Mouse (Mus musculus) midbrain, embryonic 10.5 days (tissue): ENCODE results near the gene Fpgs. TPM values are rescaled to one million over a fixed set of nuclear protein-coding genes. Genes with fewer than 3 reads are reported as not detected.

ENCODE experiments used
- DNase-seq: peaks from one replicate; pipeline ENCODE4 v3.0.0-alpha.2; 2017; ENCODE audit warnings: low spot score
- H3K27ac ChIP-seq: fragments of 300-500 bp; sonication (generic); replicated peaks from 2 replicates; pipeline ENCODE4 v1.5.1; 2016; ENCODE audit warnings: mild to moderate bottlenecking
- H3K27me3 ChIP-seq: fragments of 300-500 bp; sonication (generic); 2 replicates; pipeline ENCODE4 v1.6.1; 2016; ENCODE audit warnings: low read depth, mild to moderate bottlenecking; ENCODE audit not compliant: poor library complexity, severe bottlenecking
- H3K36me3 ChIP-seq: fragments of 300-500 bp; sonication (generic); 2 replicates; pipeline ENCODE4 v1.6.1; 2016; ENCODE audit warnings: mild to moderate bottlenecking, moderate library complexity
- H3K4me1 ChIP-seq: fragments of 300-500 bp; sonication (generic); 2 replicates; pipeline ENCODE4 v1.6.1; 2016
- H3K4me3 ChIP-seq: fragments of 300-500 bp; sonication (generic); 2 replicates; pipeline ENCODE4 v1.5.1; 2016; ENCODE audit warnings: mild to moderate bottlenecking, moderate library complexity
- H3K9me3 ChIP-seq: fragments of 300-500 bp; sonication (generic); replicated peaks from 2 replicates; pipeline ENCODE4 v1.6.1; 2016; ENCODE audit warnings: mild to moderate bottlenecking
- WGBS: fragments of 180-500 bp; shearing (Covaris S2); methylation state at CpG from one replicate; pipeline ENCODE4 v1.1.7; 2016; 5-methylcytosine and 5-hydroxymethylcytosine counted together
- polyA plus RNA-seq: library from polyadenylated mRNA; unstranded; fragments of >200 nt; fragmentation: Nextera tagmentation; extraction: Ambion mirVana; gene quantifications from 2 replicates; pipeline ENCODE4 v1.2.1, GENCODE M21; 2016

Gene Fpgs
- polyA plus RNA-seq, 1 experiment from 2014 or later: 27.9 TPM

DNA sequence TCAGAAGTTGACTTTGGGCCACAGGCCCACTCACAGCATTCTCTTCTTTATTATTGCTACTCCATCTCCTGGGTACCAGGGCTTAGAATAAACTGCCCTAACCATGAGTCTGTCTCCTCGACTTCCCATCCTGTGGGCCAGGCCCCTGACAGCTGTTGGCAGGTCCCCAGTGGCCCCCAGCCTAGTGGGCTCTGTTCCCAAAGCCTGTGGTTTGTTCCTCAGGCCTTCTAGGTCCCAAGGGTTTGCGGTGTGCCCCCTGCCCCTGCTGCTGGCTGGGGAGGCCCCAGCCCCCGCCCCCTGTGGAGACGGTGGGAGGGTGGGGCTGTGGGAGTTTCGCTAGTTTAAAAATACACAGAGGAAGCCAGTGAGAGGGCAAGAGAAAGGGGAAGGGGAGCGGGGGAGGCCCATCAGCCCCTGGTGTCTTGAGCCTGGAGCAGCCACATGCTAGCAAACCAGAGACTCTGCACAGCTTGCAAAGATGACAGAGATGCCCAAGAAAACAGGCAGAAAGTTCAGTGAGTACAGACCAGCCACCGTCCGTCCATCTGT is 16.8 kb upstream of the Fpgs start, which contains the start of gene Sh2d3c:
Gene Sh2d3c (plus strand): TSS at position 375 of the 549 bp plus-strand sequence.
- peaks cover 20% of the 10 kb centered on the region for H3K4me1 ChIP-seq
- 0 out of 2 replicates have a peak, but pooled peaks cover 2% of the 10 kb centered on the region for H3K9me3 ChIP-seq
- H3K27ac ChIP-seq: peak within 1 kb of the TSS; percentile 35
- WGBS: 75% methylated on average over 8 of the region's 8 CpGs
- no peaks in the 10 kb centered on the region for H3K27me3 ChIP-seq
- no peaks in the 10 kb centered on the region for H3K36me3 ChIP-seq
- DNase-seq: no peak
- H3K4me3 ChIP-seq: no peak within 1 kb of the TSS

DNA sequence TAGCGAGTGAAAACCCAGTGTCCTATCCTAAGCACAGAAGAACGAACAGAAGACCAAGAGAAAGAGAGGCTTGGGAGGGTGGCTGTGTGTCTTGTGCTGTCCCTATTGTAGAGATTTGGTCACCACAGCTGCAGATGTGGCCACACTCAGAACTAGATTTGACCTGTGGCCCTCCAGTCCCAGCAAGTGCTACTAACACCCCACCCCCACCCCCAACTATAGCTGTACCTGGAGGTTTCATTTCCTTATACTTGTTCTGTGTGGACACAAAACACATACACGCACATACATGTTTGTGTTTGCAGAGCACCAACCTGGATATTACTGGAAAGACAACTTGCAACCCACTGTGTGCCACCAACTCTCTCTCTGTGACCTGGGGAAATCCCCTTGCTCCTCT is 16.1 kb upstream of the Fpgs start:
- peaks cover 20% of the 10 kb centered on the region for H3K4me1 ChIP-seq
- no peaks in the 10 kb centered on the region for H3K27me3 ChIP-seq
- no peak for DNase-seq
- no peak overlapping the region for H3K27ac ChIP-seq
- no peaks in the 10 kb centered on the region for H3K36me3 ChIP-seq
- H3K4me3 ChIP-seq: no peak overlapping the region
- 90% methylated on average over 3 of the region's 3 CpGs for WGBS
- 0 out of 2 replicates have a peak, but pooled peaks cover 2% of the 10 kb centered on the region for H3K9me3 ChIP-seq

DNA sequence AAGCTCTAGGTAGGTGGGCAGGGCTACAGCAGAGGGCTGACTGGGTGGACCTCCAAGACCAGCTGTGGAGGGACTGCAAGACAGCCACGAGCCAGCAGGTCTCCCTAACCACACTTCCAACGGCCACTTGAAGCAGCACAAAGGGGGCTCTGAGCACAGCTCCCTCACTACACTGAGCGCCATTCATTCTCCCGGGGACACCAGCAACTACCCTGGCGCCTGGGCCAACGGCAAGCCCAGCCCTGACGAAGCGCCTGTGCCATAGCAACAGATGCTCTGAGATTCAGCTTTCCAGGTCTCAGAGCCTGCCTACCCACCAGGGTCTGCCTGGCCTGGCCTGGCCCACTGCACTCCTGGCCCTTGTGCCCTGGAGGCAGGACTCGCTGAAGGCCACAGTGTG is 14.8 kb upstream of the Fpgs start:
- Histone ChIP-seq H3K27me3 (no peaks in the 10 kb centered on the region), H3K27ac (peak overlapping the region; percentile 43; the same call in 1 of the 2 replicates), H3K4me3 (no peak overlapping the region), H3K4me1 (peaks cover 32% of the 10 kb centered on the region), H3K9me3 (0 out of 2 replicates have a peak, but pooled peaks cover 2% of the 10 kb centered on the region), H3K36me3 (no peaks in the 10 kb centered on the region)
- DNase-seq: no peak
- 51% methylated on average over 9 of the region's 9 CpGs for WGBS

DNA sequence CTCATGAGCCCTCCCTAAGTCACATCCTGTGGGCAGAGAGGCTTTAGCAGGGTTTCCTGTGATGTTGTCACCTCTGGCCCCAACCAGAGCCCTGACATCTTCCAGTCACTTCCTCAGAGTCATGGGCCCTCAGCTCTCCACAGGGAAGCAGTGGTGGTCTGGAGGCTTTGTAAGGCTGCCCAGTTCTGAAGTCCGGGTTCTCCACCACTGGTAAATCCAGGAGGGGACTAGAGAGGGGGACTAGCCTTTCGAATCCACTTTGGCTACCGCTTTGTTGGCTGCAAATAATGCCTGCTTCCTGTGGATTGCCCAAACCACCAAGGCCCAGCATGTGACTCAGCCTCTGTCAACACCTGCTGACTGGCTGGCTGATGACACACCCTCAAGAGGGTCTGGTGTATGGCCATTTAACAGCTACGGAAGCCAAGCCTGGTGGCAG is 11.1 kb upstream of the Fpgs start:
- Histone ChIP-seq H3K4me3 (no peak overlapping the region), H3K4me1 (peaks cover 38% of the 10 kb centered on the region), H3K27ac (peak overlapping the region; percentile 64; the same call in 1 of the 2 replicates), H3K27me3 (no peaks in the 10 kb centered on the region), H3K36me3 (peaks cover 15% of the 10 kb centered on the region), H3K9me3 (0 out of 2 replicates have a peak, but pooled peaks cover 2% of the 10 kb centered on the region)
- 70% methylated on average over 4 of the region's 4 CpGs for WGBS
- no peak for DNase-seq

DNA sequence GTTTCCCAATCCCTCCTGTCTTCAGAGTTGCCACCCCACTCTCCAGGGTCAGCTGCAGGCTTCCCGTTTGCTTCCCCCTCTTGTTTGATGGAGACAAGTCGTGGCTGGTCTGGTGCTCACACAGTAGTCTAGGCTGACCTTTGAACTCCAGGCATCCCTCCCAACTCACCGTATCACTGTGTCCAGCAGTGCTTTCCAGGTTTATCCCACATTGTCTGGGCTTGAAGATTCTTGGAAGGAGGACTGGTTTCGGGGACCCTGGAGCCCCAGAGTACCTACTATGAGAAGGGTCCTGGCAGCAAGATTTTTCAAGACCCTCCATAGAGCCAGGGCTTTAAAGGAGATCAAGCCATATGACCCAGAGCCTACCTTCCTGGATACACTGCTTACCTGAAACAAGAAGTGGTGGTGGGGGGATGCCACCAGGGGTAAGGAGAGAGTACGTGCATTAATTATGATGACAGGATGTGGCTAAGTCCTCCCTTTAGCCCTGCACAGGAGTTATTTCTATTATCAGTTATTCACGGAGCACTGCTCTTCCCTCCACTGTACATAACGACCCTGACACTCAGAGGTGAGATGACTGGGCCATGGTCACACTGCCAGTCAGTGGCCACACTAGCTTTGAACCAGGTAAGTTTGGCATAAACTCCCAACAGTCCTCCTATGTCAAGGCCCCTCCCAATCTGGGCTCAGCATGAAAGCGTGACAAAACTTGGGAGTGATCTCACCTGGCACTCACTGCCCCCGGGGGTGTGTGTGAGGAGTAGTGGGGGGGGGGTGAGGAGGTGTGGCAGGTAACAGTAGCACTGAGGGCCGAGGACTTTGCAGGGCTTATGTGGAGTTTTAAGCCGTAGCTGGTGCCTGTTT is 10.4 kb upstream of the Fpgs start:
- Histone ChIP-seq H3K4me3 (peak overlapping the region; percentile 67), H3K27ac (peak overlapping the region; percentile 97), H3K9me3 (0 out of 2 replicates have a peak, but pooled peaks cover 2% of the 10 kb centered on the region), H3K36me3 (peaks cover 22% of the 10 kb centered on the region), H3K4me1 (peaks cover 40% of the 10 kb centered on the region), H3K27me3 (no peaks in the 10 kb centered on the region)
- 62% methylated on average over 11 of the region's 11 CpGs for WGBS
- no peak for DNase-seq

DNA sequence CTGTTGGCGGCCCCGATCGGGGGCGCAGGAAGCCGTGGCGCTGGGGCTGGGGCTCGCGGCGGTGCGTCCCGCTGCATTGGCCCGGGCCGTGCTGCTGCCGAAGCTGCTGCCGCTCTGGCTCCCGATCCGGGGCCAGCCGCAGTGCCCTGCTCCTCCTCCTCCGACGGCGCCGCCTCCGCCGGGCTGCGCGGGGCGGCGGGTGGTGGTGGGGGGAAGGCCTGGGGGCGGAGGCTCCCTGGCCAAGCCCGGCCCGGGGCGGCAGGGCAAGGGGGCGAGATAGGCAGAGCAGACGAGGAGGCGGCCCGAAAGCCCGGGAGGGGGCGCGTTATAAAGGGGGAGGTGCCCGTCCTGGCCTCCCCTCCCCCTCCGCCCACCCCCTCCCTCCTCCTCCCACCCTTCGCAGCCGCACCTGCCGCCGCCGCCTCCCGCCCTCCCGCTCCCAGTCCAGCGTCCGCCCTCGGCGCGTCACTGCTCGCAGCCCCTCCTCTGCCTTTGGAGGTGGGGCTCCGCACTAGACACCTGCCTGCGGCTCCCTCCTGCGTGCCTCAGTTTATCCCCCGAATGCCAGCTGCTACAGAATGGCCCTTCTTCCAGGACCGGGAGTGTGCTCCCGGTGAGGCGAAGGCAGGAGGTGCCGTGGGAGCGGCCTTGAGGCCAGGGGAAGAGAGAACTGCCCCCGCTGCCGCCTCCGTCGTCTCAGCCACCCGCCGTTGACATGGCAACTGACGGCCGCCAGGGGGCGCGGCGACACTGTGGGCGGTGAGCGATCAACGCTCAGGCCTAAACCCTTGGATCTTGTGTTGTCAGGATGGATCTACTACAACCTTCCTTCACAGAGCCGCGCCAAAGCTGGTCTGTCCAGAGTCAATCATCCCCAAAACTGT is 9.2 kb upstream of the Fpgs start, which contains the start of gene Cdk9:
Gene Cdk9 (minus strand): TSS at position 143 of the 884 bp plus-strand sequence.
- under 1% methylated on average over 65 of the region's 79 CpGs for WGBS

DNA sequence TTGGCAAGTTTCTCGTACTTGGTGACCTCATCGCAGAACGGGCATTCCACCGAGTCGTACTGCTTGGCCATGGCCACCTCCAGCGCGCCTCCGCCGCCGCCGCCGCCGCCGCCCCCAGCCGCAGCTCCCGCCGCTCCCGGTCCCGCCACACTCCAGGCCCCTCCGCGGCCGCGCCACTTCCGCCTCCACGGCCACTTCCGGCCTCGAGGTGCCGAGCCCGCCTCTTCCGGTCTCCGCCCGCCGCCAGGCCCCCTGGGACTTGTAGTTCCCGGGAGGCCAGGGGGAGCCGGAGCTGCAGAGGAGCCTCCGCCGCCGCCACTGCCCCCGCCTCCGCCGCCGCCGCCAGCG is 8.6 kb upstream of the Fpgs start:
- Histone ChIP-seq H3K4me1 (peaks cover 38% of the 10 kb centered on the region), H3K36me3 (peaks cover 40% of the 10 kb centered on the region), H3K9me3 (0 out of 2 replicates have a peak, but pooled peaks cover 2% of the 10 kb centered on the region), H3K27me3 (no peaks in the 10 kb centered on the region), H3K27ac (peak overlapping the region; percentile 97), H3K4me3 (peak overlapping the region; percentile 67)
- peak; percentile 94 for DNase-seq
- WGBS: under 1% methylated on average over 44 of the region's 44 CpGs

More for the DNA sequence above, 9.2 kb upstream of the Fpgs start, which contains the start of gene Cdk9:
- peak; percentile 93 for DNase-seq
- H3K27me3 ChIP-seq: no peaks in the 10 kb centered on the region
- H3K4me1 ChIP-seq: peaks cover 38% of the 10 kb centered on the region
- peaks cover 33% of the 10 kb centered on the region for H3K36me3 ChIP-seq
- peak within 1 kb of the TSS; percentile 97 for H3K27ac ChIP-seq
- H3K4me3 ChIP-seq: peak within 1 kb of the TSS; percentile 67
- 0 out of 2 replicates have a peak, but pooled peaks cover 2% of the 10 kb centered on the region for H3K9me3 ChIP-seq

DNA sequence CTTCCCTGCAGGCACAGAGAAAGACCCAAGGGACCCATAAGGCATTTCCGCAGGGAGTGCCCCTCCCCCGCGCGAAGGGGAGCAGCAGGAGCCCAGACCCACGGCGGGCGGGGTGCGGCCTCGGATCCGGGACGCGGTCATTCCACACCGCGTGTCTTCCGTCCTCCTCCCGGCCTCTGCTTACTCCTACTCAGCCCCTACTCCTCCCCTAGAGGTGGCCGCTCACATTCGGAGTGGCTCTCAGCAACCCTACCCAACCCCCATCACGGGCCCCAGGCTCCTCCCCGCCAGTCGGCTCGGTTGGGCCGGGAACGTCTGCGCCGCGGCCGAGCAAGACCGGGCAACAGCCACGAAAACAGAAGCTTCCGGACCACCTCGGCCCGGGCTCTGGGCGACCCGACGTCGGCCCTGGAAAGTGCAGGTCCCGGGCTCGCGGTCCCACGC is 8.2 kb upstream of the Fpgs start:
- peaks cover 44% of the 10 kb centered on the region for H3K36me3 ChIP-seq
- peak overlapping the region; percentile 97 for H3K27ac ChIP-seq
- H3K4me1 ChIP-seq: peaks cover 38% of the 10 kb centered on the region
- H3K4me3 ChIP-seq: peak overlapping the region; percentile 67
- under 1% methylated on average over 41 of the region's 41 CpGs for WGBS
- H3K27me3 ChIP-seq: no peaks in the 10 kb centered on the region
- DNase-seq: peak; percentile 63
- no peaks in the 10 kb centered on the region for H3K9me3 ChIP-seq

DNA sequence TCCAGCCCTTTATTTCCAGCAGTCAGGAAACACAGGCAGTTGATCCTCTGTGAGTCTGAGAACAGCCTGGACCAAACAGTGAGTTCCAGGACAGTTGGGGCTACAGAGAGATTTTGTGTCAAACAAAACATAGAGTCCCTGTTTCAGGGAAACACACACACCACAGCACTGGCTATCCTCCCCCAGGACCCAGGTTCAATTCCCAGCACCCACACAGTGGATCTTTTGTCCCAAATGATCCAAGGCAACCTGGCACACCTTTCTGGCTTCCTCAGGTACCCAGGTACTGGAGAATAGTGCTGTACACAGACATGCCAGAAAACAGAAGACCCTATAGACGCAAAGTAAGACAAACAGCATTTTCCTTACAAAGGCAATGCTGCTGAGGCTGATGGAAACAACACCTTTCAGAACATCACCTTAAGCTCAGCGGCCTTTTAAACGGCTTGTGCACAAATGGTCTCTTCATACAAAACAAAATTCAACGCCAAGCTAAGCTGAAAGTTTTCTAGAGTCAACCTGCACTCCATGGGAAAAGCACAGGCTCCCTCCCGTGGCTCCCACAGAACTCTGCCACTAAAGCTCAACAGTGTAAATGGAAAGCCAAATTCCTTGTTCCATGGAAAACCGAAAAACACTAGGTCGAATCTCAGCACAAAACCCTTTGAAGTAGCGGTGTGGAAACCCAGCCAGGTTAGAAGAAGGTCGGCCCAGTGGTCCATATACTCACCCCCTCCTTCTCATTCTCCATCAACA is 7.5 kb upstream of the Fpgs start:
- Histone ChIP-seq H3K27ac (peak overlapping the region; percentile 97), H3K4me1 (peaks cover 38% of the 10 kb centered on the region), H3K9me3 (no peaks in the 10 kb centered on the region), H3K36me3 (peaks cover 50% of the 10 kb centered on the region), H3K27me3 (no peaks in the 10 kb centered on the region), H3K4me3 (peak overlapping the region; percentile 67)
- WGBS: 29% methylated on average over 9 of the region's 9 CpGs
- no peak for DNase-seq

DNA sequence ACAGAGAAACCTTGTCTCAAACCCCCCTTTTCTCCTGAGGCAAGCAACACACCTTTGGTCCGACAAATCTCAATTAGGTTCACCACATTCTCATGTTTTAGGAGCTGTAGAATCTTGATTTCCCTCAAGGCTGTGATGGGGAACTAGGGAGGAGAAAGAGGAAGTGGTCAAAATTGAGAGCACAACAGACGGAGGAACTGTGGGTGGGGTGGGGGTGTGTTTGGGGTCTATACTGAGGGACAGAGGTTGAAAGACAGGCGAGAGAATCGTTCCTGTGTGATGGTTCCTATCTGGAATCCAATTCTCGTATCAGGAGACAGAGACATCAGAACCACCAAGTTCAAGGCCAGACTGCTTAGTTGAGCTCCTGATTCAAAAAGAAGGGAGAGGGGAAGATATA is 6.5 kb upstream of the Fpgs start:
- no peak for DNase-seq
- no peak overlapping the region for H3K4me3 ChIP-seq
- H3K27ac ChIP-seq: no peak overlapping the region
- no peaks in the 10 kb centered on the region for H3K9me3 ChIP-seq
- no peaks in the 10 kb centered on the region for H3K27me3 ChIP-seq
- WGBS: 86% methylated on average over 5 of the region's 5 CpGs
- peaks cover 61% of the 10 kb centered on the region for H3K36me3 ChIP-seq
- H3K4me1 ChIP-seq: peaks cover 38% of the 10 kb centered on the region

DNA sequence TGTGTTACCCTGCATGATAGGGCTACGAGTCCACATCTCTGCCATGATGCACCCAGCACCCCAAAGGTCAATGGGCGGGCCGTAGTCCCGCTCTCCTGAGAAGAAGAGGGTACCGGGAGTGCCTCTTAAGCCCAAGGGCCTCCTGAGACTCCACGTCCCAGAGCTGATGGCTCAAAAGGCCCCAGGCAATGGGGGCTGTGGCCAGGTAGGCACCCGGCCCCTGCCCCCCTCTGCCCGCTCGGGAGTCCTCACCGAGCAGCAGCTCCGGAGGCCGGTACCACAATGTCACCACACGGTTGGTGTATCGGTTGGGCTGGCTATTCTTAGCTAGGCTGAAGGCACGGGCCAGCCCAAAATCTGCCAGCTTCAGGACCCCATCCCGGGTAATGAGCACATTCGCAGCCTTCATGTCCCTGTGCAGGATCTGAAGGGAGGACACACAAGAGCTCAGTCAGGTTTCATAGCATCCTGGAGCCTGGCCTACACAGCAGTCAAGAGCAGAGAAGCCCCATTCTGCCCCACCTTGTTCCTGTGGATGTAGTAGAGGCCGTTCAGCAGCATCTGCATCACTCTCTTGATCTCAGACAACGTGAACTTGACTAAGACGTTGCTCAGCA is 5.7 kb upstream of the Fpgs start:
- Histone ChIP-seq H3K9me3 (no peaks in the 10 kb centered on the region), H3K27me3 (no peaks in the 10 kb centered on the region), H3K4me1 (peaks cover 34% of the 10 kb centered on the region), H3K36me3 (peaks cover 69% of the 10 kb centered on the region), H3K4me3 (no peak overlapping the region), H3K27ac (no peak overlapping the region)
- no peak for DNase-seq
- WGBS: 92% methylated on average over 20 of the region's 20 CpGs
